Mouse (Mus musculus) liver, adult (tissue): ENCODE data around the gene Rabgap1l.

Experiments used
- GATA4 ChIP-seq: IDR thresholded peaks from 2 replicates; pipeline ENCODE4 v1.6.1; 2014; ENCODE audit warnings: mild to moderate bottlenecking, low read length; ENCODE audit not compliant: insufficient replicate concordance

The Rabgap1l gene

GRCm38 (mm10) chr1:160443506-160443905 is 349.5 kb downstream of the Rabgap1l start:
- TF ChIP-seq GATA4: no peak

- no peak for TF ChIP-seq GATA4
These were observed 351.3 kb downstream of the Rabgap1l start for GRCm38 (mm10) chr1:160441679-160442078.

- no peak for TF ChIP-seq GATA4
These were observed 351.9 kb downstream of the Rabgap1l start for GRCm38 (mm10) chr1:160441161-160441560.

- no peak for TF ChIP-seq GATA4
These were observed 354.2 kb downstream of the Rabgap1l start for GRCm38 (mm10) chr1:160438820-160439219.

DNA sequence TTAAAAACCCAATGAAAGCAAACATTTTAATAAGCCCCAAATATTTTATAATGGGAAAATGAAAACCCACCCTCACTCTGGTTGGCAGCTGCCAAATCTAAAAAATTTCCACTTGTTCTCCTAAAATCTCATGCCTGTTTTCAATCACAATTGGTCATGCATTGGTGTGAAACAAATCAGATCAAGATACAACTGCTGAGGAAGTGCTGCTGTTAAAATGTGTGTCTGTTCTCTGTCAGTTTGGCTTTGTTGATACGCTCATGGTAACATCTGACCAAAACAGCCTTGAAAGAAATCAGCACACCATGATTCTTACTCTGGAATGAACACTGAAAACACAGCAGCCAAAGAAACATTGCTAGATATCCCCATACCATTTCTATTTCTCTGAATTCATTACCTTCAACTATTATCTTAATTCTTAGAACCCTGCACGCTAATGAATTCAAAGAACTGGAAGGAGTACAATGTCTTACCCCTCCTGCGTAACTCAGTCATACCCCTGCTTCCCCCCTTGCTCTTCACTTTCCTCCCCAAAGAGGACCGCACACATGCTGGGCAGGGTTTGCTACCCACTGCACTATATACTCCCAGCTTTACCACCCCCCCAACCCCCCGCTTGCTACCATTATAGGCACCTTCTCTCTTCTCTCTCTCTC is 375.7 kb downstream of the Rabgap1l start:
- no peak for TF ChIP-seq GATA4

DNA sequence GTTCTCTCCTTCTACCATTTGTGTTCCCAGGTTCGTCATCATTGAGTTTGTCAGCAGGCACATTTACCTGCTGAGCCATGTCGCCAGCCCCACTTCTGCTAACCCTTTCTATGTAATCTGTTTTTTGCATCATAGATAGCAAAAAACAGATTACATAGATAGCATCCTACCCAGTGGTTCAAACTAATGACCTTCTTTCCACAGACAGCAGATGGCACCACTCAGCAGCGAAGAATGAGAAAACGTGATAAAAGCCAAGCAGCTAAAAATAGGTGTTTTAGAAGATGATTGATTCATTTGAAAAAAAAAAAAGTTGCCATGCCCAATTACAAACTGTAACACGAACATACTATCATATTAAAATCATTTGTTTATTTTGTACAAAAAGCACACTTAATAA is 382.2 kb downstream of the Rabgap1l start:
- TF ChIP-seq GATA4: no peak

DNA sequence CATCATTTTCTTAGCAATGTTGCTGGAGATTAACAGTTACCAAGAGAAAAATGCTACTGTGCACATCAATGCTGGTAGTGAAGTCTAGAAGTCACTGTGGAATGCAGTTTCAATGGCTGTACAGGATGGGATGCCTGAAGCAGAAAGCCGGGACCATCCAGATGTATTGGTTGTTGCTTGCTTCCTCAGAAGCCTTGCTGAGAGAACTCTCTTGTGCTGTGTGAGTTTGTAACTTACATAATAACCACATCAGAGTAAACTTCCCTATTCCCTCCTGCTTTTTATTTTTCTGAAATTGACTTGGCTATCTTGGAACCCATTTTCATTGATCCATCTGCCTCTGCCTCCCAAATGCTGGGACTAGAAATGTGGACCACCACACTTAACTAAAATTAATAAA is 383.9 kb downstream of the Rabgap1l start:
- TF ChIP-seq GATA4: no peak

DNA sequence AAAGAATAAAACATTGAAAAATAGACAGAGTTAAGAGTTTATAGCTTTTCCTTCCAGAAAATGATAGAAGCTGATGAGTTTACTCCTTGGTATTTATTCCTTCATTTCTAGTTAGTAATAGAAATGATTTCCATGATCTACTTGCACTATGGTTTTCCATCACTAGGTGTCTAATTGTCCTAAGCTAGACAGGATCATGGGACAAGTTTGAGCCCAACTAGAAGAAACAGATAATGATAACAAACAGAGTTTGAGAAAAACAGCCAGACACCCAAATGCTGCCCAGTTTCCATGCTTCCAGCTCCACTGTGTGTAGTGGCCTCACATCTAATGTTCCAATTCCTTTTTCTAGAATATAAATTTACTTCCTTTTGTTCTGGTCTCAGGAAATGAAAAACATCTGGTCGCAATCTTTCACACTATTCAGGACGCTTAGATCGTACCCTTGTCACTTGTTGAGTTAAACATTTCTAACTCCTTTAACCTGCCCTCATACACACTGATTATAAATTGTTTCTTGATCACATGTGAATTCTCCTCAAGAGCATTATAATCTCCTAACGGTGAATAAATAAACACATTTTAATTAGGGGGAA is 384.6 kb downstream of the Rabgap1l start:
- TF ChIP-seq GATA4: no peak

GRCm38 (mm10) chr1:160399428-160399827 is 393.6 kb downstream of the Rabgap1l start:
- TF ChIP-seq GATA4: no peak

DNA sequence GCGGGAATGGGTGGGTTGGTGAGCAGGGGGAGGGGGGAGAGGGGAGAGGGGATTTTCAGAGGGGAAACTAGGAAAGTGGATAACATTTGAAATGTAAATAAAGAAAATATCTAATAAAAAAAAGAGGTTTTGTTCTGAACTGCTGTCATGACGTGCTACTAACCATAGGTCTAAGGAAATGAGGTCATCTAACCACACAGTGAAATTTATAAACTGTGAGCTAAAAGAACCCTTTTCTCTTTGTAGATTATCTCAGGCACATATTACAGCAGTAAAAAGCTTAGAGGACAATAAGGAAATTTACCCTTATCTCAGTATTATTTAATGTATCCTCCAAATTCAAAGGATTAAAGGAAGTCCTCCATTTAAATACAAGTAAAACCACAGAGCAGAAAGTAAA is 396.0 kb downstream of the Rabgap1l start:
- no peak for TF ChIP-seq GATA4

GRCm38 (mm10) chr1:160387446-160387845 is 405.6 kb downstream of the Rabgap1l start:
- no peak for TF ChIP-seq GATA4

- TF ChIP-seq GATA4: no peak
These were observed 414.6 kb downstream of the Rabgap1l start for GRCm38 (mm10) chr1:160378367-160378766.

DNA sequence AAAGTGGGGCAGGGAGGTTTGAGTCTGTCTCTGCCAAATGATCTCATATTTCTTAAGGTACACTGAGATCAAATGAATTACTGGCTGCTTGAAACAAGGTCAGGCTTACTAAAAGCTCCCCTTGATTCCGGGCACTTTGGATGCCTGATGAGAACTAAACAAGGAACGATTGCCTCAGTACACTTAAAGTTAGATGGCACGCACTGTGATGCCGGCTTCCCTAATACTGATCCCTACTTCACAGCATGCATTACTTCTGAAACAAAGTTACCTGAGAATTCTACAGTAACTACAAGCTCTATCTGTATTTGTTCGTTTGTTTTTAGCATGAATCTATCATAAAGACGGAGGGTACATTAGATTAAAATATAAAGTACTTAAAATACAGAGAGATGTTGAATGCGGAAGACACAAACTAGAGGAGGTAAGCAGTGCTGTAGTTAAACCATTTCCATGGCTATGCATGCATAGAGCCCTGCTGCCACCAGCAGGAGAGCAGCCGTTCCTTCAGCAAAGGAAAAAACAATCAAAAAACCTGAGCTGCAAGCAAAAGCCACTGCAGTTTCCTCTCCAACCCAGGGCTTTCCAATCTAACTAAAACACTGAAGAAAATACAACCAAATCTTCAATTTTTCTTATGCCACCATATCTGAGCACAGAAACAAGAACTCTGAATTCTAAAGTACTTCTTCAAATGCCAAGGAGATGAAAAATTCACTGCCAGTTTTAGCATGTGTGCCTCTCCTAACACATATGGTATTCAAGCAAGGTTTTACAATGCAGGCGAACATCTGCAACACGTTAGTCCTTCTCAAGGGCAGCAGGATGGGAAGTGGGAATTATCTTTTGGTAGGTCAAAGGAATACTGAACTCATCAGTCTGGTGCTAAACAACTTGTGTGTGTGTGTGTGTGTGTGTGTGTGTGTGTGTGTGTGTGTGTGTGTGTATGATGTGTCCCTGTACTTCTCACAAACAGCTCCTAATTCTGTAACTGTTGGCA is 415.4 kb downstream of the Rabgap1l start:
- no peak for TF ChIP-seq GATA4

DNA sequence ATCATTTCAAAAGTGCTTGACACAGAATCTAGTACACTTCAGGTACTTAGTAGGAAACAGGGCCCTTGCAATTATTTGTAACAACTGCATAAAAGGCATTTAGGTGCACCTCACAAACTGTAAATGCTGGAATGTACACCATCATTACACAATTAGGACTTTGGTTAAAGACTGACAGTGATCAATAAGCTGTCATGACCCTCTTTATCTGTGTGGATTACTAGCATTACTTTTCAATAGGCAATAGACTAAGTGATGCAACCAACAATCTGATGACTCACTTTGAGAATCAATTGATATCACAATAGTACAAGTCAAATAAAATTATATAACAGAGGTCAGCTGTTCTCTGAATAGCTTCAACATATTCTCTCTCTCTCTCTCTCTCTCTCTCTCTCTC is 418.5 kb downstream of the Rabgap1l start:
- TF ChIP-seq GATA4: peak; percentile 57; the same call in 1 of the 2 replicates

DNA sequence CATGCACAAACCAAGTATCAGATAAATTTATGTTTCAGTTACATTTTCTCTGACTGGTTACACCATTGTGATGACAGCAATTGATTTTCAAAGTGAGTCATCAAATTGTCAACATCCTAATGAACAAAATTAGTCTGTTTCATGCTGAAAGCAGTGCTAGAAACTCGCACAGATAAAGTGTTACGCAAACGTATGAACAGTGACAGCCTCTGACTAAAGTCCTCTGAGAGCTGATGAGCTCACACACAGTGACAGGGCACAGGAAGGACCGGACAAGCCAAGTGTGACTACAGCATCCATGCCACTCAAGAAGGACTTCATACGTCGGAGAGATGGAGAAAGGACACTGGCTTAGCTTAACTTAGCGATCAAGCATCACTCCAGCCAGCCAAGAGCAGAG is 419.7 kb downstream of the Rabgap1l start:
- TF ChIP-seq GATA4: peak; percentile 69; the same call in 1 of the 2 replicates

DNA sequence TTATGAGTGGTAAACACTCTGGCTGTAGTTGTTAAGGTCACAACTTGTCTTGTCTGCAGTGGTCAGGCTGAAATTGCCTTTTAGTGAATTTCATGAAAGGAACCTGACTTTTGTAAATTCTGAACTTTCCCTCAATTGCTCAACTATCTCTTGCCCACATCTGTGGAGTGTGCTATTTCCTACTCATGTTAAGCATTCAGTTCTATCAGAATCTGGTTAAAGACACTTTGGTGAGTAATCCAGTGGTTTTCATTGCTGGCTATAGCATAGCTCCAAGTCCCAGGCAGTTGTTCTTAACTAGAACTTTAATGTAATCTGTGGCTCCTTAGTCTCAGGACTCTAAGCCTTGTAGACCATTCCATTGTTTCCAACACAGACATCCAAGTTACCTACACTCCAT is 421.3 kb downstream of the Rabgap1l start:
- TF ChIP-seq GATA4: no peak
